Mouse (Mus musculus) E14TG2a.4 (cell line): Measurements from ENCODE around the gene Gm10337.

ENCODE experiments used
- CTCF ChIP-seq: conservative IDR thresholded peaks from 2 replicates; pipeline ENCODE4 v1.5.1; 2014; ENCODE audit warnings: low read length
- NANOG ChIP-seq: IDR thresholded peaks from 2 replicates; pipeline ENCODE4 v1.6.1; 2014; ENCODE audit warnings: borderline replicate concordance, low read length, mixed read lengths
- POU5F1 ChIP-seq: IDR thresholded peaks from 2 replicates; pipeline ENCODE4 v1.6.1; 2014; ENCODE audit warnings: low read length, borderline replicate concordance

GRCm38 (mm10) chr15:102546246-102546645, 42.7 kb downstream of the Gm10337 start:
- no peak for TF ChIP-seq CTCF
- TF ChIP-seq NANOG = no peak
- no peak for TF ChIP-seq POU5F1
